Mouse (Mus musculus): ENCODE measurements at regions not wholly inside any gene's neighbourhood (a gene's known extent, or its start where the extent isn't known, plus 50 kb on each side); places are given as distances from the start of the nearest gene placed in this dataset.

DNA sequence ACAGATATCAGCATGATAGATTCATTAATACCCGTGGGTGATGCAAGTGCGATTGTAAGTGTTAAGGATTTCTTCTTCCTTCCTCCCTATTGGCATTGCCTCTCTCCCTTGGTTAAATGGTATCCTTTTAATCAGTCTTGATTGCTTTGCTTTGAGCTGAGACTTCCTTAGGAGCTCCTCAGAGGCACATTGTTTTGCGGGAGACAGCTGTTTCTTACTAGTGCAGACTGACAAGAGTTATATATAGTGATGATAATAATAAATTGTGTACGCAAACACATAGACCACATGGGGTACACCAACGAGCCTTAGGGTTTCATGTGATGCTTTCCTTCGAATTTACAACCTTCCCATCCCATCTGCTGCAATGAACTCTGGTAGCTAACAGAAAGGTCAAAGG lies 102.0 kb upstream of the March11 start:
- TF ChIP-seq CTCF (conservative IDR thresholded peaks at IDR 0.05; ENCODE audit: low read length): no peak
- TF ChIP-seq POU5F1 (IDR thresholded peaks at IDR 0.05; ENCODE audit: borderline replicate concordance, low read length): no peak
- no peak for TF ChIP-seq NANOG (IDR thresholded peaks at IDR 0.05; ENCODE audit: borderline replicate concordance, low read length)
- Histone ChIP-seq H3K9me3 (ENCODE audit: low read length) (no peaks in the 10 kb centered on the region), H3K27me3 (ENCODE audit: insufficient read depth, low read length) (no peaks in the 10 kb centered on the region), H3K4me1 (replicated peaks; ENCODE audit: low read depth, low read length) (no peaks in the 10 kb centered on the region), H3K4me3 (replicated peaks; ENCODE audit: low read length) (no peak overlapping the region), H3K36me3 (ENCODE audit: insufficient read depth, low read length) (no peaks in the 10 kb centered on the region)

GRCm38 (mm10) chr15:26220855-26221254 lies 88.0 kb upstream of the March11 start:
- no peak for TF ChIP-seq NANOG (IDR thresholded peaks at IDR 0.05; ENCODE audit: borderline replicate concordance, low read length)
- no peak for TF ChIP-seq CTCF (conservative IDR thresholded peaks at IDR 0.05; ENCODE audit: low read length)
- no peak for TF ChIP-seq POU5F1 (IDR thresholded peaks at IDR 0.05; ENCODE audit: borderline replicate concordance, low read length)
- no peak overlapping the region for H3K4me3 ChIP-seq (replicated peaks; ENCODE audit: low read length)
- H3K27me3 ChIP-seq (ENCODE audit: insufficient read depth, low read length): no peaks in the 10 kb centered on the region
- H3K9me3 ChIP-seq (ENCODE audit: low read length): no peaks in the 10 kb centered on the region
- H3K36me3 ChIP-seq (ENCODE audit: insufficient read depth, low read length): no peaks in the 10 kb centered on the region
- no peaks in the 10 kb centered on the region for H3K4me1 ChIP-seq (replicated peaks; ENCODE audit: low read depth, low read length)

DNA sequence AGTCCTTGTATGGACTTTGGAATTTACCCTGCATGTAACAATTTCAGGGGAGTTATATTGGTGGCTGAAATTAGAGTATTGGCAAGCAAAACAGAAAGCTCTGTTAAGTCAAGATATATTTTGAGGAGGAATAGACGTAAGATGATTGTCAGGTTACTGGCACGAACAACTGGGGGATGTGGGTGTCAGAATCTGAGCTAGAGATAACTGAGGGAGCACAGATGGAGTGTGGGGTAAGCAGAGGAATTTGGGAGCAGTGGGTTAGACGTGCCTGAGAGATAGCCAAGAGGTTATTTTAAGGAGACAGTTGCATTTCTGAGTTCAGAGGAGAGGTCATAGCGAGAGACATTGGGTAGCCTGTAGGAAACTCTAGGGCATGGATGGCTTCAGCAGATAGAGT lies 80.2 kb upstream of the March11 start:
- Histone ChIP-seq H3K4me1 (replicated peaks; ENCODE audit: low read depth, low read length) (no peaks in the 10 kb centered on the region), H3K9me3 (ENCODE audit: low read length) (no peaks in the 10 kb centered on the region), H3K36me3 (ENCODE audit: insufficient read depth, low read length) (no peaks in the 10 kb centered on the region), H3K4me3 (replicated peaks; ENCODE audit: low read length) (no peak overlapping the region), H3K27me3 (ENCODE audit: insufficient read depth, low read length) (no peaks in the 10 kb centered on the region)
- TF ChIP-seq POU5F1 (IDR thresholded peaks at IDR 0.05; ENCODE audit: borderline replicate concordance, low read length) (no peak), CTCF (conservative IDR thresholded peaks at IDR 0.05; ENCODE audit: low read length) (no peak), NANOG (IDR thresholded peaks at IDR 0.05; ENCODE audit: borderline replicate concordance, low read length) (no peak)
